Mouse (Mus musculus): ENCODE results near the gene Rad51. TPM values are rescaled to one million over a fixed set of nuclear protein-coding genes. Genes with fewer than 3 reads are reported as not detected.

Rad51 gene
- polyA plus RNA-seq, 1 experiment from 2014 or later, result 57.7 TPM

GRCm38 (mm10) chr2:119177384-119177939 is 64.9 kb downstream of the Rad51 start:
- no peaks in the 10 kb centered on the region for H3K27me3 ChIP-seq
- peaks cover 28% of the 10 kb centered on the region for H3K36me3 ChIP-seq
- H3K9ac ChIP-seq, result no peak overlapping the region
- no peak for ATAC-seq (ENCODE audit: insufficient number of reproducible peaks, insufficient read depth, low FRiP score, low TSS enrichment)
- H3K4me1 ChIP-seq, result peaks cover 10% of the 10 kb centered on the region; the same call in 1 of the 2 replicates
- no peaks in the 10 kb centered on the region for H3K9me3 ChIP-seq
- H3K4me2 ChIP-seq (replicated peaks), result no peak overlapping the region
- H3K4me3 ChIP-seq, result no peak overlapping the region
- no peak overlapping the region for H3K27ac ChIP-seq
- WGBS, result 89% methylated on average over 5 of the region's 5 CpGs

DNA sequence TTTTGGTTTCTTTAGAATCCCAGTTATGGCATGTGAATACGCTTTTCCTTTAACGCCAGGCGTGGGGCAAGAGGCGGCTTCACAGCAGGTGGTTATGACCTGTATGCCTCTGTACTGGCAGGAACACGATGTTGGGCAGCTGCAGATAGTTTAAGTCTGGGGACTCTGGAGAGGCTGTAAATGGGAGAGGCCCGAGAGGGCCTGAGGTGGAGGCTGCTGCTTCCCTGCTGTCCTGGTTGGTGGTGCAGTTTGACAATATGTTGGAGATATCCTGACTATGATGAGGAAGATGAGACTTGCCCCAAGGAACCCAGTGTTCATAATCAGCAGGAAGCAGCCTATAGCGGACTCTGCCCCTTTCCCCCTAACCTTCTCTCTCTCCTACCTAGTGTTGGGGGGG is 70.3 kb downstream of the Rad51 start:
- H3K27ac ChIP-seq, result no peak overlapping the region
- no peak overlapping the region for H3K9ac ChIP-seq
- no peak overlapping the region for H3K4me3 ChIP-seq
- H3K27me3 ChIP-seq, result no peaks in the 10 kb centered on the region
- no peak overlapping the region for H3K4me2 ChIP-seq (replicated peaks)
- peaks cover 45% of the 10 kb centered on the region for H3K36me3 ChIP-seq
- H3K4me1 ChIP-seq, result no peaks in the 10 kb centered on the region
- H3K9me3 ChIP-seq, result no peaks in the 10 kb centered on the region
- 81% methylated on average over 7 of the region's 7 CpGs for WGBS
- ATAC-seq (ENCODE audit: insufficient number of reproducible peaks, insufficient read depth, low FRiP score, low TSS enrichment), result no peak

DNA sequence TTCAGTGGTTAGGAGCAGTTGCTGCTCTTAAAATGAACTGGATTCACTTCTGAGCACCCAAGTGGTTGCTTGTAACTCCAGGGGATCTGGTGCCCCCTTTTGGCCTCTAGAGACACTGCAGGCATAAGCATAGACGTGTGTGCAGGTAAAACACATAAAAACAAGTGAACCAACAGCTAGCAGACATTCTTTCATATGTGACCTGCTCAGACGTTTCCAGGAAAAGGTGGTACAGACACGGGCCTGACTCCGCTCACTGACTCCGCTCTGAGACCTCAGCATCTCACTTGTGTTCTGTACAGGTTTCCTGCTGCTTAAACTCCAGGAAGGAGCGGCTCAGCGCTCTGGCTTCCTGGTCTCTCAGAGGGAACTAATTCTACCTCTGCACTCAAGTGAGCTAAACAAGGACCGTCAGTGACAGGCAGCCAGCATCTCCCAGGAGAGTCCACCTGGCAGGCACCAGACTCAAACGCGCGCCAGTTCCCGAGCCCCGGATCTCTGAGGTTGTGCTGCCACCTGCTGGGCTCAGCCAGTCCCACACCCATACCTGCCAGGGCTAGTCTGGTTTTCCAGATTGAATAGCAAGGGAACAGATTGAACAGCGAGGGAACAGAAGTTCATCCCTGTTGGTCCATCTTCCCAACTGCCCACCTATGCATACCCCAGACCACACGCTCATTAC is 76.6 kb downstream of the Rad51 start:
- Histone ChIP-seq H3K9ac (peak overlapping the region; percentile 31), H3K4me3 (peak overlapping the region; percentile 35), H3K27ac (peak overlapping the region; percentile 9; the same call in 1 of the 2 replicates), H3K36me3 (peaks cover 9% of the 10 kb centered on the region), H3K4me1 (0 out of 2 replicates have a peak, but pooled peaks cover 4% of the 10 kb centered on the region), H3K27me3 (no peaks in the 10 kb centered on the region), H3K4me2 (replicated peaks) (peak overlapping the region; percentile 70), H3K9me3 (no peaks in the 10 kb centered on the region)
- 8% methylated on average over 15 of the region's 15 CpGs for WGBS
- 0 out of 2 replicates have a peak, but pooled peaks have one; percentile 52 for ATAC-seq (ENCODE audit: insufficient number of reproducible peaks, insufficient read depth, low FRiP score, low TSS enrichment)

DNA sequence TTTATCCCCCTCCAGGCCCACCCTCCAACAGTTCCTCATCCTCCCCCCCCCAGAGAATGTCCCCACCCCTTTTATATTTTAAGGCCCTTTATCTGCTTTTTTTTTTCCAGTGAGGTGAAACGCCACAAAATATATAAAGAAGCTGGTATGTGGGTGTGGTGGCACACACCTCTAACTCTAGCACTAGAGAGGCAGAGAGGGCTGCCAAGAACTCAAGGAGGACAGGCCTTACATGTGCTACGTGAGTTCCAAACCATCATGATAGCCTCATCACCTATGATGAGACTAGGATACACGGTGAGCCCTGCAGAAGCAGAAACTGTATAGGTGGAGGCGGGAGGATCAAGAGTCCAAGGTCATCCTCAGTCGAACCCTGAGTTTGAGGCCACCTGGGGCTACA is 78.4 kb downstream of the Rad51 start:
- Histone ChIP-seq H3K9me3 (no peaks in the 10 kb centered on the region), H3K36me3 (no peaks in the 10 kb centered on the region), H3K9ac (no peak overlapping the region), H3K4me2 (replicated peaks) (no peak overlapping the region), H3K27me3 (no peaks in the 10 kb centered on the region), H3K4me3 (no peak overlapping the region), H3K27ac (no peak overlapping the region), H3K4me1 (peaks cover 6% of the 10 kb centered on the region; the same call in 1 of the 2 replicates)
- 77% methylated on average over 5 of the region's 5 CpGs for WGBS
- ATAC-seq (ENCODE audit: insufficient number of reproducible peaks, insufficient read depth, low FRiP score, low TSS enrichment), result no peak

DNA sequence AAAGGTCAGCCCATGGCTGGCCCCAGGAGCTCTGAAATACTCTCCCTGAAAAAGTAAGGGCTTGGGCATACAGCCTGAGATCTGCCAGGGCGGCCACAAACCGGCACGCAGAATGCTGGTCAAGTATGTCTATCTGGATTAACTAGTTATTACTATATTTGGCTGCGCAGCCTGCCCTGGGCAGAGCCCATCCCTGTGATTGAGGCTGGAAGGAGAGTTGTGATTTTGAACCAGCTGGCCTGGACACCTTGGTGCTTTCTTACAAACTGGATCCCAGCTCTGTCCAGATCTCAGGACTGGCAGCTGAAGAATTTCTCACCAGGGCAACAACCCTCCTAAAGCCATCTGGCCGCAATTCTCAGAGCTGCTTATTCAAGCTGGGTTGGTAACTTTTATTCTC is 81.5 kb downstream of the Rad51 start:
- Histone ChIP-seq H3K27me3 (no peaks in the 10 kb centered on the region), H3K27ac (no peak overlapping the region), H3K4me3 (no peak overlapping the region), H3K4me1 (peaks cover 15% of the 10 kb centered on the region), H3K4me2 (replicated peaks) (no peak overlapping the region), H3K9me3 (no peaks in the 10 kb centered on the region), H3K36me3 (no peaks in the 10 kb centered on the region), H3K9ac (no peak overlapping the region)
- ATAC-seq (ENCODE audit: insufficient number of reproducible peaks, insufficient read depth, low FRiP score, low TSS enrichment), result no peak
- WGBS, result 88% methylated on average over 5 of the region's 5 CpGs

GRCm38 (mm10) chr2:119196316-119197108 is 83.9 kb downstream of the Rad51 start:
- peak; percentile 62; the same call in 1 of the 2 replicates for ATAC-seq (ENCODE audit: insufficient number of reproducible peaks, insufficient read depth, low FRiP score, low TSS enrichment)
- peak overlapping the region; percentile 58 for H3K27ac ChIP-seq
- WGBS, result 11% methylated on average over 4 of the region's 4 CpGs
- peaks cover 14% of the 10 kb centered on the region for H3K4me1 ChIP-seq
- H3K4me3 ChIP-seq, result no peak overlapping the region
- H3K4me2 ChIP-seq (replicated peaks), result no peak overlapping the region
- H3K9me3 ChIP-seq, result no peaks in the 10 kb centered on the region
- H3K27me3 ChIP-seq, result no peaks in the 10 kb centered on the region
- no peaks in the 10 kb centered on the region for H3K36me3 ChIP-seq
- no peak overlapping the region for H3K9ac ChIP-seq

Other genes with a start within 250 kb of the Rad51 start
- 4.1 and 4.9 TPM in 2 replicates for gene Bahd1, start 212.4 kb upstream of the Rad51 start, polyA plus RNA-seq (2016; fragmentation: Nextera tagmentation; extraction: Ambion mirVana)
- gene Chst14, start 186.3 kb upstream of the Rad51 start, polyA plus RNA-seq (2016; fragmentation: Nextera tagmentation; extraction: Ambion mirVana), result 48.1 and 51.0 TPM in 2 replicates
- gene Ccdc32, start 83.4 kb upstream of the Rad51 start, polyA plus RNA-seq (2016; fragmentation: Nextera tagmentation; extraction: Ambion mirVana), result 22.6 and 23.3 TPM in 2 replicates
- gene Rpusd2, start 78.0 kb upstream of the Rad51 start, polyA plus RNA-seq (2016; fragmentation: Nextera tagmentation; extraction: Ambion mirVana), result 4.6 and 6.0 TPM in 2 replicates
- 54.3 and 55.0 TPM in 2 replicates for gene Knl1, start 65.7 kb upstream of the Rad51 start, polyA plus RNA-seq (2016; fragmentation: Nextera tagmentation; extraction: Ambion mirVana)
- 41.9 and 42.3 TPM in 2 replicates for gene Rmdn3, start 44.2 kb downstream of the Rad51 start, polyA plus RNA-seq (2016; fragmentation: Nextera tagmentation; extraction: Ambion mirVana)
- gene Gchfr, start 55.0 kb downstream of the Rad51 start, polyA plus RNA-seq (2016; fragmentation: Nextera tagmentation; extraction: Ambion mirVana), result 4.7 and 5.2 TPM in 2 replicates
- gene Gm14137, start 61.7 kb downstream of the Rad51 start, polyA plus RNA-seq (2016; fragmentation: Nextera tagmentation; extraction: Ambion mirVana), result 0.70 and 1.1 TPM in 2 replicates
- gene Zfyve19, start 95.8 kb downstream of the Rad51 start, polyA plus RNA-seq (2016; fragmentation: Nextera tagmentation; extraction: Ambion mirVana), result 57.0 and 58.2 TPM in 2 replicates
- 26.5 and 27.5 TPM in 2 replicates for gene Dnajc17, start 96.0 kb downstream of the Rad51 start, polyA plus RNA-seq (2016; fragmentation: Nextera tagmentation; extraction: Ambion mirVana)
- 0.28 TPM in 1 of 2 replicates, not detected in the other for gene Ppp1r14d, start 117.1 kb downstream of the Rad51 start, polyA plus RNA-seq (2016; fragmentation: Nextera tagmentation; extraction: Ambion mirVana)
- 8.8 and 10.6 TPM in 2 replicates for gene Spint1, start 124.6 kb downstream of the Rad51 start, polyA plus RNA-seq (2016; fragmentation: Nextera tagmentation; extraction: Ambion mirVana)
- gene Rhov, start 158.5 kb downstream of the Rad51 start, polyA plus RNA-seq (2016; fragmentation: Nextera tagmentation; extraction: Ambion mirVana), result 5.7 and 6.9 TPM in 2 replicates
- 23.8 and 23.9 TPM in 2 replicates for gene Vps18, start 175.9 kb downstream of the Rad51 start, polyA plus RNA-seq (2016; fragmentation: Nextera tagmentation; extraction: Ambion mirVana)
- gene Dll4, start 213.0 kb downstream of the Rad51 start, polyA plus RNA-seq (2016; fragmentation: Nextera tagmentation; extraction: Ambion mirVana), result 5.1 and 5.7 TPM in 2 replicates
- gene Chac1, start 238.4 kb downstream of the Rad51 start, polyA plus RNA-seq (2016; fragmentation: Nextera tagmentation; extraction: Ambion mirVana), result 0.79 and 1.0 TPM in 2 replicates

Measured in embryonic facial prominence, embryonic 12.5 days (tissue).